Mouse (Mus musculus) spleen, adult 2 months (tissue): Measurements from ENCODE around the gene Nxph2. TPM values are rescaled to one million over a fixed set of nuclear protein-coding genes. Genes with fewer than 3 reads are reported as not detected.
"Not testable (repeated sequence)": the region's sequence is repeated elsewhere in the genome, so short reads cannot be mapped to it uniquely, and the experiment has no call there.

Experiments
- DNase-seq, 2 experiments: peaks; one replicate each; pipeline versions ENCODE4 v3.0.0 to v3.0.0-alpha.2; 2012 to 2021; ENCODE audit warnings: low spot score in 2 of 2, low read depth in 1 of 2
- H3K27ac ChIP-seq: fragments of 200-500 bp; 2 replicates; pipeline ENCODE4 v1.5.1; 2012; ENCODE audit warnings: low read length, inconsistent platforms; ENCODE audit not compliant: insufficient read depth
- H3K27me3 ChIP-seq: fragments of 200-500 bp; 2 replicates; pipeline ENCODE4 v1.6.1; 2012; ENCODE audit warnings: mild to moderate bottlenecking, moderate library complexity, low read length, inconsistent platforms; ENCODE audit not compliant: control insufficient read depth, insufficient read depth
- H3K36me3 ChIP-seq: fragments of 200-500 bp; 2 replicates; pipeline ENCODE4 v1.6.1; 2012; ENCODE audit warnings: mild to moderate bottlenecking, low read length, inconsistent platforms; ENCODE audit not compliant: control insufficient read depth, insufficient read depth
- H3K4me1 ChIP-seq: fragments of 200-500 bp; 2 replicates; pipeline ENCODE4 v1.6.1; 2011; ENCODE audit warnings: inconsistent platforms; ENCODE audit not compliant: control insufficient read depth, insufficient read depth, insufficient read length
- H3K4me3 ChIP-seq: fragments of 200-500 bp; 2 replicates; pipeline ENCODE4 v1.5.1; 2011; ENCODE audit warnings: mild to moderate bottlenecking, inconsistent platforms; ENCODE audit not compliant: insufficient read depth, insufficient read length; ENCODE audit errors: extremely low read depth
- CTCF ChIP-seq: fragments of 200-500 bp; IDR thresholded peaks from 2 replicates; pipeline ENCODE4 v1.5.1; 2011; ENCODE audit warnings: mild to moderate bottlenecking, inconsistent platforms; ENCODE audit not compliant: insufficient read depth, insufficient read length, insufficient replicate concordance; ENCODE audit errors: extremely low read depth
- POLR2A ChIP-seq: fragments of 200-500 bp; IDR thresholded peaks from 2 replicates; pipeline ENCODE4 v1.6.1; 2011; ENCODE audit warnings: low read depth, low read length, inconsistent platforms
- WGBS: fragments of 180-500 bp; shearing (Covaris S2); methylation state at CpG from one replicate; pipeline ENCODE4 v1.1.7; 2018; 5-methylcytosine and 5-hydroxymethylcytosine counted together
- polyA plus RNA-seq: library from polyadenylated mRNA; depleted of rRNA; stranded (reverse); fragments of >200 nt; gene quantifications from 2 replicates; pipeline ENCODE4 v1.2.3, GENCODE M21; 2012; rRNA removed

The Nxph2 gene
- not detected in 2 replicates for polyA plus RNA-seq

GRCm38 (mm10) chr2:23320746-23321585 lies at the start of gene Nxph2:
TSS of gene Nxph2 (plus strand) at chr2:23321246.
- DNase-seq: no peak
- H3K36me3 ChIP-seq: no peaks in the 10 kb centered on the region
- H3K4me3 ChIP-seq: no peak within 1 kb of the TSS
- TF ChIP-seq POLR2A (no peak), CTCF (no peak)
- H3K27me3 ChIP-seq: no peaks in the 10 kb centered on the region
- WGBS: 8% methylated on average over 31 of the region's 31 CpGs
- H3K4me1 ChIP-seq: no peaks in the 10 kb centered on the region
- no peak within 1 kb of the TSS for H3K27ac ChIP-seq

DNA sequence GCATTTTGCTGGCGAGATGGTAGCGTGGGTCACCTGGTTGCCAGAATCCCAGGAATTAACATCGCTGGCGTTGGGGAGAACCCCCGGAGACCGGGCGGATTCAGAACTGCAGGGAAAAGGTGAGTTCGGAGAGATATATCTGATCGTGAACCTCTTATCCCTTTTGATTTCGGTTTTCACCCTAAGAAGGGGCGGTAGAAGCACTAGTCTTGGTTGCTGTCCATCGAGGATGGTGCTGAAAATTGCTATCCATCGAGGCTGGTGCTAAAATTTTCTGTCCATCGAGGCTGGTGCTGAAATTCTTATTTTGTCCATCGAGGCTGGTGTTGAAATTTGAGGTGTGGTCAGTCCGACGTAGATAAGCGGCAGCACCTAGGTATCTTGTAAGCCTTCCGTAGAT lies 30.1 kb upstream of the Nxph2 start:
- 61% methylated on average over 19 of the region's 19 CpGs for WGBS
- H3K27me3 ChIP-seq, H3K36me3 ChIP-seq, DNase-seq, H3K4me3 ChIP-seq, H3K4me1 ChIP-seq, H3K27ac ChIP-seq: not testable (repeated sequence)

DNA sequence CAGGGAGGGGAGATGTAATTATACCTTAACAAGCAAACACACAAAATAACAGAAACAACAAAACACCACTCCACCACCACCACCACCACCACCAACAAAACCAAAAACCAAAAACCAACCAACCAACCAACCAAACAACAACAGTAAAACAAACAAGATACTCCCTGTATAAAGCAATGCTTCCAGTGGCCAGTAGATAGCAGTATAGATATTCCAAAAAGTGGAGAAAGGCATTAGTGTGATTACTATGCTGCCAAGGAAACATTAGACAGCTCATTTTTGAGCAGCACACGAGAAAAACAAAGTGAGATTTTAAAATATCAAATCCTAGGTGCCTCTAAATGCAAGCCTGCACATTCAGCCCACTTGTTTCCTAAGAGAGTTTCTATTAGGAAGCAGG lies 6.2 kb upstream of the Nxph2 start:
- Histone ChIP-seq H3K4me3 (no peak overlapping the region), H3K4me1 (no peaks in the 10 kb centered on the region), H3K36me3 (no peaks in the 10 kb centered on the region), H3K27ac (no peak overlapping the region), H3K27me3 (no peaks in the 10 kb centered on the region)
- DNase-seq: no peak
- TF ChIP-seq CTCF (no peak), POLR2A (no peak)
- 5% methylated on average over 1 of the region's 1 CpGs for WGBS

Other genes with a start within 250 kb of the Nxph2 start
- 0.25 and 0.49 TPM in 2 replicates for gene Mastl, start 165.2 kb upstream of the Nxph2 start, polyA plus RNA-seq
- 1.8 and 2.2 TPM in 2 replicates for gene Yme1l1, start 164.9 kb upstream of the Nxph2 start, polyA plus RNA-seq
- not detected in 2 replicates for gene 4931423N10Rik, start 113.8 kb upstream of the Nxph2 start, polyA plus RNA-seq